Mouse (Mus musculus): ENCODE measurements at regions not wholly inside any gene's neighbourhood (a gene's known extent, or its start where the extent isn't known, plus 50 kb on each side); places are given as distances from the start of the nearest gene placed in this dataset.

GRCm38 (mm10) chr11:45795731-45796130 lies 56.1 kb upstream of the Clint1 start:
- TF ChIP-seq POLR2A (IDR thresholded peaks at IDR 0.05; ENCODE audit: control insufficient read depth, low read depth, low read length), result no peak
- TF ChIP-seq CTCF (IDR thresholded peaks at IDR 0.05; ENCODE audit: control insufficient read depth, insufficient read depth, insufficient replicate concordance, low read depth, low read length), result peak; percentile 56; the same call in 1 of the 2 replicates
